Mouse (Mus musculus) embryonic stem cell, embryonic (primary cell): ENCODE results near the gene Gngt2.

Experiments
- CTCF ChIA-PET, 4 experiments: fragments of 300-600 bp in 2 of 4; fragments of 350-600 bp in 2 of 4; sonication (Branson Sonifier 250); formaldehyde crosslinking; loops; one replicate each; lab custom pipeline; 2022; ENCODE audit warnings: inconsistent platforms in 2 of 4; lab: Charles Lee
- POLR2A ChIA-PET, 4 experiments: fragments of 300-600 bp in 2 of 4; fragments of 350-600 bp in 2 of 4; sonication (Branson Sonifier 250); formaldehyde crosslinking; loops; one replicate each; lab custom pipeline; 2022; ENCODE audit warnings: antibody characterized with exemption in 4 of 4, inconsistent platforms in 1 of 4; lab: Charles Lee

The Gngt2 gene

GRCm38 (mm10) chr11:95819138-95819537 lies 17.9 kb upstream of the Gngt2 start:
- CTCF ChIA-PET: no interaction called here
- POLR2A ChIA-PET: interaction anchor here in 1 of 4 experiments (0.6 kb wide), 1 partner anchor 9 kb away, joined by 4 read pairs; no protein-coding TSS in a partner anchor

GRCm38 (mm10) chr11:95821511-95821910 lies 15.5 kb upstream of the Gngt2 start:
- CTCF ChIA-PET: interaction anchor here in 1 of 4 experiments (0.5 kb wide), 1 partner anchor 218 kb away, joined by 3 read pairs; no protein-coding TSS in a partner anchor
- POLR2A ChIA-PET: interaction anchor here in 3 of 4 experiments (0.6 to 5.9 kb wide), 4 partner anchors 10 to 306 kb away, joined by 3 to 34 read pairs (median 14); partner anchors contain the start of gene Abi3 (in 1 of the 3)

GRCm38 (mm10) chr11:95822437-95822836 lies 14.6 kb upstream of the Gngt2 start:
- CTCF ChIA-PET: no interaction called here
- POLR2A ChIA-PET: interaction anchor here in 2 of 4 experiments (0.6 to 5.9 kb wide), 7 partner anchors 11 to 71 kb away, joined by 3 to 34 read pairs (median 7); no protein-coding TSS in a partner anchor

- ChIA-PET POLR2A (interaction anchor here in 3 of 4 experiments (0.7 to 5.9 kb wide), 39 partner anchors 9 to 410 kb away, joined by 3 to 34 read pairs (median 4); partner anchors contain the start of gene Abi3 (in 2 of the 3)), CTCF (interaction anchor here in 2 of 4 experiments (0.6 to 1.2 kb wide), 7 partner anchors 17 to 240 kb away, joined by 3 to 5 read pairs (median 3); no protein-coding TSS in a partner anchor)
Measured at GRCm38 (mm10) chr11:95824071-95824876, 12.7 kb upstream of the Gngt2 start, which contains the start of gene Phospho1. Gene Phospho1 (plus strand): TSS chr11:95824499.

GRCm38 (mm10) chr11:95824877-95825243 lies 12.2 kb upstream of the Gngt2 start:
- ChIA-PET POLR2A (interaction anchor here (0.6 to 5.9 kb wide), 19 partner anchors 8 to 333 kb away, joined by 3 to 34 read pairs (median 4); partner anchors contain the start of genes Abi3 (in 1 of the 4) and Ube2z (in 1 of the 4)), CTCF (interaction anchor here (0.6 to 0.7 kb wide), 4 partner anchors 17 to 131 kb away, joined by 3 to 8 read pairs (median 4); no protein-coding TSS in a partner anchor)

GRCm38 (mm10) chr11:95825625-95826024 lies 11.4 kb upstream of the Gngt2 start:
- ChIA-PET POLR2A (interaction anchor here (0.6 to 5.9 kb wide), 11 partner anchors 11 to 334 kb away, joined by 3 to 34 read pairs (median 3); partner anchors contain the start of genes Abi3 (in 1 of the 4) and Ube2z (in 1 of the 4)), CTCF (interaction anchor here in 2 of 4 experiments (0.6 to 0.9 kb wide), 2 partner anchors 28 to 1131 kb away, joined by 3 read pairs; no protein-coding TSS in a partner anchor)

GRCm38 (mm10) chr11:95826317-95827167 lies 10.5 kb upstream of the Gngt2 start:
- CTCF ChIA-PET: interaction anchor here (0.7 to 2.9 kb wide), 24 partner anchors 9 to 246 kb away, joined by 3 to 10 read pairs (median 4); partner anchors contain the start of genes Phb (in 1 of the 4) and Snf8 (in 1 of the 4)
- POLR2A ChIA-PET: interaction anchor here in 3 of 4 experiments (0.6 to 3.1 kb wide), 9 partner anchors 16 to 124 kb away, joined by 3 to 16 read pairs (median 4); no protein-coding TSS in a partner anchor

GRCm38 (mm10) chr11:95827168-95827447 lies 9.9 kb upstream of the Gngt2 start:
- POLR2A ChIA-PET: interaction anchor here in 3 of 4 experiments (0.6 to 3.1 kb wide), 16 partner anchors 19 to 248 kb away, joined by 3 to 16 read pairs (median 3); partner anchors contain the start of genes Atp5g1 (in 1 of the 3) and Snf8 (in 1 of the 3)
- CTCF ChIA-PET: interaction anchor here (0.6 to 2.9 kb wide), 30 partner anchors 9 to 1696 kb away, joined by 3 to 17 read pairs (median 4); partner anchors contain the start of genes Gngt2 (in 1 of the 4), Phb (in 1 of the 4) and Snf8 (in 1 of the 4)

GRCm38 (mm10) chr11:95827464-95828085 lies 9.4 kb upstream of the Gngt2 start:
- POLR2A ChIA-PET: interaction anchor here (0.6 to 3.1 kb wide), 24 partner anchors 15 to 248 kb away, joined by 3 to 16 read pairs (median 3); partner anchors contain the start of genes Abi3 (in 1 of the 4), Atp5g1 (in 1 of the 4) and Snf8 (in 1 of the 4)
- CTCF ChIA-PET: interaction anchor here (0.5 to 2.9 kb wide), 57 partner anchors 8 to 1695 kb away, joined by 3 to 17 read pairs (median 4); partner anchors contain the start of genes Gngt2 (in 1 of the 4), Phb (in 1 of the 4) and Snf8 (in 1 of the 4)

- CTCF ChIA-PET: interaction anchor here (0.5 to 2.9 kb wide), 47 partner anchors 7 to 859 kb away, joined by 3 to 13 read pairs (median 4); partner anchors contain the start of genes Gngt2 (in 1 of the 4) and Snf8 (in 1 of the 4)
- POLR2A ChIA-PET: interaction anchor here (0.6 to 3.1 kb wide), 22 partner anchors 11 to 152 kb away, joined by 3 to 16 read pairs (median 3); partner anchors contain the start of gene Abi3 (in 1 of the 4)
Measured at GRCm38 (mm10) chr11:95828181-95828964, 8.6 kb upstream of the Gngt2 start.

GRCm38 (mm10) chr11:95829526-95830050 lies 7.4 kb upstream of the Gngt2 start:
- CTCF ChIA-PET: interaction anchor here in 3 of 4 experiments (0.6 to 2.3 kb wide), 6 partner anchors 14 to 317 kb away, joined by 3 to 12 read pairs (median 5); no protein-coding TSS in a partner anchor
- POLR2A ChIA-PET: interaction anchor here in 2 of 4 experiments (0.6 to 3.1 kb wide), 11 partner anchors 10 to 1049 kb away, joined by 3 to 16 read pairs (median 4); no protein-coding TSS in a partner anchor

GRCm38 (mm10) chr11:95830411-95831275 lies 6.4 kb upstream of the Gngt2 start:
- ChIA-PET CTCF (interaction anchor here (0.6 to 2.3 kb wide), 15 partner anchors 10 to 316 kb away, joined by 3 to 8 read pairs (median 4); no protein-coding TSS in a partner anchor), POLR2A (interaction anchor here in 3 of 4 experiments (0.6 to 2.4 kb wide), 18 partner anchors 7 to 1210 kb away, joined by 3 to 10 read pairs (median 4); partner anchors contain the start of genes Abi3 (in 2 of the 3), Atp5g1 (in 1 of the 3) and Kat7 (in 1 of the 3))

- ChIA-PET CTCF (interaction anchor here (0.6 to 2.3 kb wide), 14 partner anchors 9 to 199 kb away, joined by 3 to 8 read pairs (median 4); no protein-coding TSS in a partner anchor), POLR2A (interaction anchor here in 3 of 4 experiments (0.6 to 2.4 kb wide), 13 partner anchors 8 to 521 kb away, joined by 3 to 10 read pairs (median 4); partner anchors contain the start of genes Abi3 (in 2 of the 3), Atp5g1 (in 1 of the 3) and Kat7 (in 1 of the 3))
Measured at GRCm38 (mm10) chr11:95831276-95831619, 5.8 kb upstream of the Gngt2 start.

- POLR2A ChIA-PET: interaction anchor here in 3 of 4 experiments (0.6 to 2.4 kb wide), 11 partner anchors 8 to 521 kb away, joined by 3 to 10 read pairs (median 4); partner anchors contain the start of genes Abi3 (in 2 of the 3), Atp5g1 (in 1 of the 3), Kat7 (in 1 of the 3) and Ttll6 (in 1 of the 3)
- CTCF ChIA-PET: interaction anchor here (0.6 to 2.3 kb wide), 14 partner anchors 9 to 198 kb away, joined by 3 to 8 read pairs (median 3); no protein-coding TSS in a partner anchor
Measured at GRCm38 (mm10) chr11:95831641-95832040, 5.4 kb upstream of the Gngt2 start.
